Mouse (Mus musculus) midbrain, embryonic 14.5 days (tissue): Measurements from ENCODE around the gene Fam207a. TPM values are rescaled to one million over a fixed set of nuclear protein-coding genes. Genes with fewer than 3 reads are reported as not detected.

Experiments
- ATAC-seq: fragments of 200-750 bp; cut with Nextera tagmentation; 2 replicates; pipeline ENCODE4 v1.8.0; 2017; ENCODE audit warnings: moderate number of reproducible peaks, moderate library complexity; ENCODE audit not compliant: low FRiP score, low TSS enrichment
- DNase-seq: peaks from one replicate; pipeline ENCODE4 v3.0.0-alpha.2; 2015
- H3K27ac ChIP-seq: fragments of 300-500 bp; sonication (generic); replicated peaks from 2 replicates; pipeline ENCODE4 v1.5.1; 2014; ENCODE audit warnings: mild to moderate bottlenecking, low read depth, low read length, moderate library complexity
- H3K27me3 ChIP-seq: fragments of 300-500 bp; sonication (generic); 2 replicates; pipeline ENCODE4 v1.6.1; 2014; ENCODE audit warnings: low read length, control low read depth, mixed read lengths; ENCODE audit not compliant: control insufficient read depth, insufficient read depth
- H3K36me3 ChIP-seq: fragments of 300-500 bp; sonication (generic); 2 replicates; pipeline ENCODE4 v1.6.1; 2014; ENCODE audit warnings: low read length, control low read depth; ENCODE audit not compliant: control insufficient read depth, insufficient read depth
- H3K4me1 ChIP-seq: fragments of 300-500 bp; sonication (generic); 2 replicates; pipeline ENCODE4 v1.6.1; 2014; ENCODE audit warnings: mild to moderate bottlenecking, antibody characterized with exemption, low read length, control low read depth; ENCODE audit not compliant: control insufficient read depth, insufficient read depth
- H3K4me2 ChIP-seq: fragments of 300-500 bp; sonication (generic); 2 replicates; pipeline ENCODE4 v1.6.1; 2014; ENCODE audit warnings: mild to moderate bottlenecking, low read length, moderate library complexity
- H3K4me3 ChIP-seq: fragments of 300-500 bp; sonication (generic); replicated peaks from 2 replicates; pipeline ENCODE4 v1.5.1; 2014; ENCODE audit warnings: low read depth, low read length
- H3K9ac ChIP-seq: fragments of 300-500 bp; sonication (generic); replicated peaks from 2 replicates; pipeline ENCODE4 v1.6.1; 2014; ENCODE audit warnings: mild to moderate bottlenecking, low read length, moderate library complexity
- H3K9me3 ChIP-seq: fragments of 300-500 bp; sonication (generic); 2 replicates; pipeline ENCODE4 v1.6.1; 2016; ENCODE audit warnings: low read length, control low read depth, mixed read lengths; ENCODE audit not compliant: control insufficient read depth
- WGBS: fragments of 180-500 bp; shearing (Covaris S2); extraction: QIAGEN DNeasy Blood & Tissue Kit; methylation state at CpG from one replicate; pipeline ENCODE4 v1.1.7; 2014; 5-methylcytosine and 5-hydroxymethylcytosine counted together
- polyA plus RNA-seq: library from polyadenylated mRNA; unstranded; fragments of >200 nt; fragmentation: Nextera tagmentation; extraction: Ambion mirVana; gene quantifications from 2 replicates; pipeline ENCODE4 v1.2.1, GENCODE M21; 2014

The Fam207a gene
- polyA plus RNA-seq, 1 experiment from 2014 or later = 41.2 TPM

DNA sequence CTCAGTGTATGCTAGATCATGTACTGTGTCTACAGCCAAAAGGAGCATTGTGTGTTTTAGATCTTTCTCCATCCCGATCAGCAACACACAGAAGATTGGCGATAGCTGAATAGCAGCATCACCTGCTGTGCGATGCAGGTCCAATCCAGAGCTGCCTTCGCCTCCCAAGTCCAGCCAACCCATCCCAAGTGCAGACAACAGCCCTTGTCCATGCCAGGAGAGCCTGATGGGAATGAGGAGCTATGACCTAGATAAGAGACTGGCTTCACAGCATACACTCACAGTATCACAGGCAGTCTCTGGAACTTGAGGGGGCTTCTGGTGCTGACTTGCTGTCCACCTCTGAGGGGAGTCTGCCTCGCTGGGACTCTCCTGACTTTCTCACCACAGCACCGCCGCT, 67.4 kb downstream of the Fam207a start:
- no peak for ATAC-seq
- 69% methylated on average over 7 of the region's 7 CpGs for WGBS
- no peak overlapping the region for H3K4me3 ChIP-seq
- no peak for DNase-seq
- H3K9ac ChIP-seq = no peak overlapping the region
- H3K27ac ChIP-seq = no peak overlapping the region
- H3K9me3 ChIP-seq = 0 out of 2 replicates have a peak, but pooled peaks cover 2% of the 10 kb centered on the region
- no peaks in the 10 kb centered on the region for H3K36me3 ChIP-seq
- H3K4me1 ChIP-seq = no peaks in the 10 kb centered on the region
- H3K4me2 ChIP-seq = no peak overlapping the region
- H3K27me3 ChIP-seq = no peaks in the 10 kb centered on the region

DNA sequence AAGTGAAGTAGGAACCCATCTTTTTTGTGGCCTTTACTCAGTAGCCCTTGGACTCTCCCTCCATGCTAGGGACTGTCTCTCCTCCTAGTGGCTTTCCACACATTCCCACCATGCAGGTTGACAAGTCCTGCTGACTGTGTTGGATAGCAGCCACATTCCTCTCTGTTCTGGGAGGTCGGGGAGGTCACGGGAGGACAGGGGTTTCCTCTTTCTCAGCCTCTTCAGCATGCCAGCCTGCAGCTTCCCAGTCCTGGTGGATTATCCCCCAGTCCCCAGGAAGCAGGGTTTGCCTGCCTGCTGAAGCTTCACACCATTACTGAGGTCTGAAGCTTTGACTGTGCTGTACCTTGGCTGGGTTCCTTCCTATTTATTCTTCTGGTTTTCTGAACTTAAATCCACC, 67.8 kb downstream of the Fam207a start:
- Histone ChIP-seq H3K4me2 (no peak overlapping the region), H3K4me1 (no peaks in the 10 kb centered on the region), H3K9ac (no peak overlapping the region), H3K36me3 (no peaks in the 10 kb centered on the region), H3K4me3 (no peak overlapping the region), H3K9me3 (0 out of 2 replicates have a peak, but pooled peaks cover 2% of the 10 kb centered on the region), H3K27me3 (no peaks in the 10 kb centered on the region), H3K27ac (no peak overlapping the region)
- DNase-seq (no peak), ATAC-seq (no peak)
- WGBS = 13% methylated on average over 2 of the region's 2 CpGs

DNA sequence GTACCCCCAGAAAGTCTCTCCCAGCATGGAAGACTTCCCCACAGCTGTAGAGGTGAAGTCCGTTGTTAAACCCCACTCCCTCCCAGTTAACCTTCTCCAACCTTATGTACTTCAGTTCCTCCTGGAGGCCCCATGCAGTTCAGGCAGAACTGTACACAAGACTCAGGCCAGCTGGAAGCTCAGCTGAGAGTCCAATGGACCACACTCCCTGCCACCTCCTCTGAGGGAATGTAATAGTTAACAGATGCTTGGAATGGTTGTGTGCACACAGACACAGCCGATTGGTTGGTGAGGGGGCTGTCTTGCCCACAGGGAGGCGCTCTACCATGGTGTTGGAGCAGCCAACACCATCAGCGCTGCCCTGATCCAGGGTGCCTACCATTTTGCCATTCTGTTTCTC, 73.3 kb downstream of the Fam207a start:
- Histone ChIP-seq H3K4me1 (no peaks in the 10 kb centered on the region), H3K36me3 (no peaks in the 10 kb centered on the region), H3K4me2 (no peak overlapping the region), H3K9me3 (0 out of 2 replicates have a peak, but pooled peaks cover 2% of the 10 kb centered on the region), H3K27ac (no peak overlapping the region), H3K4me3 (no peak overlapping the region), H3K9ac (no peak overlapping the region), H3K27me3 (no peaks in the 10 kb centered on the region)
- DNase-seq (no peak), ATAC-seq (no peak)
- WGBS = 79% methylated on average over 4 of the region's 4 CpGs

DNA sequence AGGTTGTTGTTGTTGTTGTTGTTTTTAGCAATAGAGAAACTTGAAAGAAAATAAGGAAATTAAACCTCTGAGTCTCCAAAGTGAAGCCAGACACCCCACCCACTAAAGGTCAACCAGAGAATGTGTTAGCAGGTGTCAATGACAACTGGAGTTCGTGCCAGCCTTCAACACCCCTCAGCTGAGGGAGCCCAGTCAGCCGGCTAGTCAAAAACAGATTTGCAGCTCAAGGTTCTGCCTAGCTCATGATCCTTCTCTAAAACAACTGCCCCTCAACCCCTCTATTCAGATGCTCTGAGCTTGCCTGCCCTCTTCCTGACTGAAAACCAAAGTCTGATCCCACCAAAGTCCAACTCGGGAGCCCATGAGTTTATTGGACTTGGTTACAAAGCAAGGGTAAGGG, 73.8 kb downstream of the Fam207a start:
- no peak overlapping the region for H3K9ac ChIP-seq
- H3K36me3 ChIP-seq = no peaks in the 10 kb centered on the region
- no peak overlapping the region for H3K4me3 ChIP-seq
- ATAC-seq = no peak
- H3K4me2 ChIP-seq = no peak overlapping the region
- 85% methylated on average over 3 of the region's 3 CpGs for WGBS
- H3K27ac ChIP-seq = no peak overlapping the region
- no peaks in the 10 kb centered on the region for H3K4me1 ChIP-seq
- no peak for DNase-seq
- H3K9me3 ChIP-seq = 0 out of 2 replicates have a peak, but pooled peaks cover 2% of the 10 kb centered on the region
- H3K27me3 ChIP-seq = no peaks in the 10 kb centered on the region

DNA sequence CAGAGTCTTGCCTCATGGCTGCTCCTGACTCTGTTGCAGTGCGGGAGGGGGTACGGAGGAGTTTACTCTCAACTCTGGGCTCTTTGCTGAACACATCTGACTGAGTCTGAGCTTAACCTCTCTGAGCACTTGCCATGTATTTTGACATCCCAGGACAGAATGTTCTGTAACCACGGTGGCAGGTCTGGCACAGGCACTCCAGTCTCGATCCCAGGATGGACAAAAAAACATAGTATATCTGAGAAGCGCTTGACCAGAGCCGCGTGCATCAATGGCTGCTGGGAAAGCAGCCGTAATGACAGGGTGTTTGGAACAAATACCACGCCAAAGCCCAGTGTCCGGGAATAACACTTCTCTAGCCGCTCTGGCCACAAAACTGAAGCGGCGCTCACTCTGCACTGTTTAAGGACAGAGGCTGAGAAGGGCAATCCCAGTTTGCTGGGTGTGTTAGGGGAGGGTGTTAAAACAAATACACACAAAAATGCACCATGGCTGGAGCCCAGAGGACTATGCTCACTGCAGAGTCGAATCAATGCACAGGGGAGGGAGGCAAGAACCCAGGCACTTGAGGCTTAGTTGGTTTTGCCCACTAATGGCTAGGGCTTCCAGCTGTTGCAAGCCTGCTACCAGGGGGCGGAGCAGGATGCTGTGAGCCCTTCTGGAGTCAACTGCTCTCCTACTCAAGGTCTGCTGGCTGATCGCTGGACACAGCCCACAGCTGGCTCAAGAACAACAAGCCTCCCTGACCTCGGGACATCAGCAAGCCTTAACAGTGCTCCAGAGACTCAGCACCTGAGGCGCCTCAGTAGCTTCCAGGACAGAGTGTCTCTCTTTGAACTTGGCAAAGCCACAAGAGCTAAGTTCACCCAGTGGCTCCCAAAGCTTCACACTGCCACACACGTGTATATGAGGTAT, 74.5 kb downstream of the Fam207a start:
- no peak overlapping the region for H3K4me3 ChIP-seq
- H3K4me1 ChIP-seq = no peaks in the 10 kb centered on the region
- no peak overlapping the region for H3K9ac ChIP-seq
- H3K9me3 ChIP-seq = 0 out of 2 replicates have a peak, but pooled peaks cover 2% of the 10 kb centered on the region
- ATAC-seq (no peak), DNase-seq (no peak)
- H3K36me3 ChIP-seq = no peaks in the 10 kb centered on the region
- WGBS = 71% methylated on average over 19 of the region's 19 CpGs
- no peak overlapping the region for H3K4me2 ChIP-seq
- no peaks in the 10 kb centered on the region for H3K27me3 ChIP-seq
- no peak overlapping the region for H3K27ac ChIP-seq

DNA sequence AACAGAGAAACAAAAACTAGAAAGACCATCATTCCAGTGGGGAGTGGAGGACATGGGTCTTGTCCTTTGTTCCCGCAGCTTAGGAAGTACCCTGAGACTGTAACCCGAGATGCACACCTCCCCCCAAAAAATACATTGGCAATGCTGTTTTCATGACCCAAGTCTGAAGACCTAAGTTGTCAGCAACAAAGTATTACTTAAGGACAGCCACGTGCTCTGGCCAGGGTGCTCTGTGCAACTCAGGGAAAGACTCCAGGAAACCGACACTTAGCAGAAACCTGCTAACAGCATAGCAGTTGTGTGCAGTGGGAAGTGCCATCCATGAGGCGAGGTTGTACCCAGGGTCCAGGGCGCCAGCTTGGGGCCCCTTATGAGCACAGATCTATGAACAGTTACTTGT, 75.3 kb downstream of the Fam207a start:
- Histone ChIP-seq H3K9ac (no peak overlapping the region), H3K27me3 (no peaks in the 10 kb centered on the region), H3K4me2 (no peak overlapping the region), H3K4me1 (no peaks in the 10 kb centered on the region), H3K4me3 (no peak overlapping the region), H3K36me3 (no peaks in the 10 kb centered on the region), H3K9me3 (0 out of 2 replicates have a peak, but pooled peaks cover 2% of the 10 kb centered on the region), H3K27ac (no peak overlapping the region)
- no peak for DNase-seq
- WGBS = 67% methylated on average over 6 of the region's 6 CpGs
- ATAC-seq = no peak

DNA sequence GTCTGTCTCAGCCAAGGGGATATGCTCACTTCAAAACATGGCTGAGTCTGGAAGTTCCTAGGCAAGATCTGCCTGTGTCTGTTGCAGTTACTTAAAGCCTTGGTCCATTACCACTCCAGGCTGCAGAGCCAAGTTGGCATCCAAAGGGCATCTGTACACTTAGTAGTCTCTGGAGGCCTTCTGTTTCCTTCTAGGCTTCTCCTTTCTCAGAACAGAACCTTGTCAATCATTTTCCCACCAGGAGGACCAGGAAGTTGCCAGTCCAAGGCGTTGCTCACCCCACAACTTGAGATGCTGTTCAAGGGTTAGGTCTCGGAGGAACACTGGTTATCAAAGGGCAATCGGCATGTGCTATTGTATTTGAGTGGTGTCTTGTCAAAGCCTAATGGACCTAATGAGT, 76.6 kb downstream of the Fam207a start:
- no peaks in the 10 kb centered on the region for H3K27me3 ChIP-seq
- WGBS = 93% methylated on average over 3 of the region's 3 CpGs
- no peak overlapping the region for H3K4me3 ChIP-seq
- ATAC-seq (no peak), DNase-seq (no peak)
- no peak overlapping the region for H3K9ac ChIP-seq
- no peaks in the 10 kb centered on the region for H3K4me1 ChIP-seq
- no peaks in the 10 kb centered on the region for H3K9me3 ChIP-seq
- no peak overlapping the region for H3K27ac ChIP-seq
- no peak overlapping the region for H3K4me2 ChIP-seq
- no peaks in the 10 kb centered on the region for H3K36me3 ChIP-seq

DNA sequence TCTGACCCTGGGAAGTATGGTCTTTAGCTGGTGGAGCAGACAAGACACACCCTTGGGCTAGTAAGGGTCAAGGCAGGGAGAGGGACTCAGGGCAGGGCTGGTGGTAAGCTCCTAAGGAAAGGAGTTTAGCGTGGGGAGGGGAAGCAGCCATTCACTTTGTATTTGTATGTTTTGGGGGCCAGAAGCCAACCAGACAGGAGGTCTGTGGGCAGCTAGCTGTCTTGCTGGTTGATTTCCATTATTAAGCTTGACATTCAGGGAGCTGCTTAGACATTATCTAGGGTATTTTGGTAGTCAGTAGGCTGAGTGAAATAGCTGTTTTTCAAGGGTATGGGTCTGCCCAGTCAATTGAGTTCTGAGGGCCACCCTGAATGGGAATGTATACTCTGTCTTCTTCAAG, 77.6 kb downstream of the Fam207a start:
- H3K27me3 ChIP-seq = no peaks in the 10 kb centered on the region
- no peaks in the 10 kb centered on the region for H3K9me3 ChIP-seq
- H3K9ac ChIP-seq = no peak overlapping the region
- H3K36me3 ChIP-seq = no peaks in the 10 kb centered on the region
- DNase-seq (no peak), ATAC-seq (no peak)
- no peak overlapping the region for H3K4me2 ChIP-seq
- H3K27ac ChIP-seq = no peak overlapping the region
- WGBS = 80% methylated on average over 1 of the region's 1 CpGs
- no peak overlapping the region for H3K4me3 ChIP-seq
- H3K4me1 ChIP-seq = no peaks in the 10 kb centered on the region
